Mouse (Mus musculus): ENCODE results near the gene Anapc16. TPM values are rescaled to one million over a fixed set of nuclear protein-coding genes. Genes with fewer than 3 reads are reported as not detected.

The Anapc16 gene
- polyA plus RNA-seq, 1 experiment from 2014 or later = 86.4 TPM

DNA sequence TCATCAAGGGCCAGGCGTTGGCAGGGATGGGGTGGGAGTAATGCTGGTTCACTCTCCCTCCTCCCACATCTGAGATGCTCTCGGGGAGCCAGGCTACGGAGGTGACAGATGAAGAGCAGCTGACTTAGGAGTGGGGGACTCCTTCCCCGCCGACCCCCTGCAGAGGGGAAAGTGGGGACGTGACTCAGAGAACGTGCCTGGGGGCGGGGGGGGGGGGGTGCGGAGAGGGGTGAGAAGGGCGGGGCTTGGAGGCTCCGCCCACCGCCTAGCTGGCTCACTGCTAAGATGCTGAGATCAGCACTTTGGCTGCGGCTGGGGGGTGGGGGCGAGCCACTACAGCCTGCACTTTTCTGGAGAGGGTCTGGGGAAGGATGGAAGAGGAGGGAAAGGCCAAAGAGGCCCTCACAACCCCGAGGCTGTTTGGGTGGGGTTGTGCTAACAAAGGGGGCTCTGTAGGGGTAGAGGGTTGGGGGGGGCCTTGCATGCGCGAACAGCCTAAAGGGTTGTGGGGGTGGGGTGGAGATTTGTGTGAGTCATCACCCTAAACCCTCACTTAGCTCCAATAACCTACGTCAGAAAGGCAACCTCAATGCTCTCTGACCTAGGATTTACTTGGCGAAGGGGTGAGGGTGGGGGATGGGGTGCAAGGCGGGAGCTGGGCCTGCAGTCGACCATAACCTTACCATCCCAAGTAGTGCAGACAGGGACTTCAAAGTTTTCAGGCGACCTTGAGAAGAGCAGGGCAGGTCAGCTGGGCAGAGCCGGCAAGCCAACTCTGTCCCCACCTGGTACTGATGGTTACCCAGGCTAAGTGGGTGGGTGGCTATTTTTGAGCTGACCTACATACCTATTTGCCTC lies 38.2 kb downstream of the Anapc16 start:
- Histone ChIP-seq H3K9ac (ENCODE audit: low read length) (peak overlapping the region; percentile 47), H3K27me3 (ENCODE audit: control insufficient read depth, insufficient read depth, low read length) (no peaks in the 10 kb centered on the region), H3K27ac (replicated peaks) (peak overlapping the region; percentile 87), H3K9me3 (ENCODE audit: control insufficient read depth, low read length) (no peaks in the 10 kb centered on the region), H3K4me3 (ENCODE audit: low read depth, low read length) (no peak overlapping the region), H3K4me2 (replicated peaks; ENCODE audit: low read depth) (peak overlapping the region; percentile 36), H3K4me1 (replicated peaks; ENCODE audit: control insufficient read depth, insufficient read depth) (peaks cover 8% of the 10 kb centered on the region), H3K36me3 (ENCODE audit: control insufficient read depth, insufficient read depth, low read length) (no peaks in the 10 kb centered on the region)
- DNase-seq (ENCODE audit: low spot score) (peak; percentile 55), ATAC-seq (ENCODE audit: low FRiP score, low TSS enrichment) (peak; percentile 68)
- TF ChIP-seq CTCF (IDR thresholded peaks at IDR 0.05; ENCODE audit: low read depth) (no peak), EP300 (optimal IDR thresholded peaks at IDR 0.05) (no peak)
- 13% methylated on average over 18 of the region's 23 CpGs for WGBS

DNA sequence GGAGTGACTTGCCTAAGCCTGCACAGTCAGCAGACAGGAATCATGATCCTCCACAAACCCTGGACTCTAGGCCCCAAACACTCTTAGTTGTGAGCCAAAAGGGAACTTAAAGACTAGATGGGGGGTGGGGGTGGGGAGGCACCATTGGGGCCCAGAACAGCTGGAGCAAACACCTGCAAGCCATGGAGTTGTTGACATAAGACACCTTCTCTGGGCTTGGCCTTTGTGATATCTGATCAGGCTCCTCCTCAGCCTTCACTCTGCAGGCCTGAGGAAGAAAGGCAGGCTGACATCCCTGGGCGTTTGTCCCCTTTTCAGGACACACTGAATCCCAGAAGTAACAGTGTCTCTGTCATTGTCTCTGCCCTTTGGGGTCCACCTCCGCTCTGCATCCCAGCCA lies 39.3 kb downstream of the Anapc16 start:
- no peak overlapping the region for H3K4me3 ChIP-seq (ENCODE audit: low read depth, low read length)
- no peak for TF ChIP-seq EP300 (optimal IDR thresholded peaks at IDR 0.05)
- 59% methylated on average over 2 of the region's 2 CpGs for WGBS
- no peaks in the 10 kb centered on the region for H3K36me3 ChIP-seq (ENCODE audit: control insufficient read depth, insufficient read depth, low read length)
- ATAC-seq (ENCODE audit: low FRiP score, low TSS enrichment) (no peak), DNase-seq (ENCODE audit: low spot score) (no peak)
- H3K9ac ChIP-seq (ENCODE audit: low read length) = peak overlapping the region; percentile 27; the same call in 1 of the 2 replicates
- peaks cover 8% of the 10 kb centered on the region for H3K4me1 ChIP-seq (replicated peaks; ENCODE audit: control insufficient read depth, insufficient read depth)
- no peak overlapping the region for H3K4me2 ChIP-seq (replicated peaks; ENCODE audit: low read depth)
- 0 out of 2 replicates have a peak overlapping the region, but pooled peaks have one; percentile 24 for H3K27ac ChIP-seq (replicated peaks)
- H3K27me3 ChIP-seq (ENCODE audit: control insufficient read depth, insufficient read depth, low read length) = no peaks in the 10 kb centered on the region
- H3K9me3 ChIP-seq (ENCODE audit: control insufficient read depth, low read length) = no peaks in the 10 kb centered on the region

DNA sequence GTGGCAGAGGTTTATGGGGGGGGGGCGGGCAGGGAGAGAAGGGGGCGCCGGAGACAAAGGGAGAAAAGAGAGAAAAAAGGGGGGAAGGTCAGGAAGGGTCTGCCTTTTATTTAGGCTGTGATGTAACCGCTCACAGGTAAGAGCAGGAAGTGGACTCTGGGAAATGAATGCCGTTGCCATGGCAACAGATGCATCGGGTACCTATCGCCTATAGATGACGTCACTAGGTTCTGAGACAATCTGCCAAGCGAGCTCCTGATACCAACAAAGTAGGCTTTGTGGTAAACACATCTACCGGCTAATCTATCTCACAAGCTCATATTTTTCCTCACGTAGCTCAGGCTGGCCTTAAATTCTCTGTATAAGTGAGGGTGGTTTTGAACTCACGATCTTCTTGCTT lies 43.4 kb downstream of the Anapc16 start:
- H3K4me3 ChIP-seq (ENCODE audit: low read depth, low read length) = no peak overlapping the region
- ATAC-seq (ENCODE audit: low FRiP score, low TSS enrichment) (no peak), DNase-seq (ENCODE audit: low spot score) (no peak)
- H3K4me1 ChIP-seq (replicated peaks; ENCODE audit: control insufficient read depth, insufficient read depth) = 0 out of 2 replicates have a peak, but pooled peaks cover 2% of the 10 kb centered on the region
- no peak overlapping the region for H3K4me2 ChIP-seq (replicated peaks; ENCODE audit: low read depth)
- no peaks in the 10 kb centered on the region for H3K36me3 ChIP-seq (ENCODE audit: control insufficient read depth, insufficient read depth, low read length)
- H3K27me3 ChIP-seq (ENCODE audit: control insufficient read depth, insufficient read depth, low read length) = no peaks in the 10 kb centered on the region
- no peak overlapping the region for H3K9ac ChIP-seq (ENCODE audit: low read length)
- H3K9me3 ChIP-seq (ENCODE audit: control insufficient read depth, low read length) = no peaks in the 10 kb centered on the region
- no peak for TF ChIP-seq EP300 (optimal IDR thresholded peaks at IDR 0.05)
- no peak for TF ChIP-seq CTCF (IDR thresholded peaks at IDR 0.05; ENCODE audit: low read depth)
- no peak overlapping the region for H3K27ac ChIP-seq (replicated peaks)
- WGBS = 72% methylated on average over 11 of the region's 12 CpGs

DNA sequence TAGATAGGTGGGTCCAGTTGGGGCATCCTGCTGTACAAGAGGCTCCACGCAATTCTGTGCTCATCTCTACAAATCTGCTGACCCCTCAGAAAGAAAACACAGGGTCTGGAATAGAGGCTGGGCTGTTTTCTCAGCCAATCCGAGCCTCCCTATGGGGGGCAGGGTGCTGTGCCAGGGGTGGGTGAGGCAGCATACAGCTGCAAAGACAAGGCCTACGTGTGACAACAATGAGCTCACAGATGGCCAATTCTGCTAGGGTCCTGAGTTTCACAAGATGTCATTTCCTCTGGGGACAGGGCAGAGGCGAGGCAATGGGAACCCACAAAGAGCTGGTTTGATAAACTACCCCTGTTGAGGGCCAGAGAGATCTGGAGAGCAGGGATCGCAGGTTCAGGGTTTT lies 44.5 kb downstream of the Anapc16 start:
- no peak for DNase-seq (ENCODE audit: low spot score)
- Histone ChIP-seq H3K9ac (ENCODE audit: low read length) (peak overlapping the region; percentile 13; the same call in 1 of the 2 replicates), H3K4me2 (replicated peaks; ENCODE audit: low read depth) (no peak overlapping the region), H3K27ac (replicated peaks) (no peak overlapping the region), H3K4me3 (ENCODE audit: low read depth, low read length) (no peak overlapping the region), H3K9me3 (ENCODE audit: control insufficient read depth, low read length) (no peaks in the 10 kb centered on the region), H3K36me3 (ENCODE audit: control insufficient read depth, insufficient read depth, low read length) (no peaks in the 10 kb centered on the region), H3K4me1 (replicated peaks; ENCODE audit: control insufficient read depth, insufficient read depth) (0 out of 2 replicates have a peak, but pooled peaks cover 2% of the 10 kb centered on the region), H3K27me3 (ENCODE audit: control insufficient read depth, insufficient read depth, low read length) (no peaks in the 10 kb centered on the region)
- no peak for ATAC-seq (ENCODE audit: low FRiP score, low TSS enrichment)
- WGBS = 53% methylated on average over 5 of the region's 5 CpGs
- TF ChIP-seq EP300 (optimal IDR thresholded peaks at IDR 0.05) = no peak
- no peak for TF ChIP-seq CTCF (IDR thresholded peaks at IDR 0.05; ENCODE audit: low read depth)

DNA sequence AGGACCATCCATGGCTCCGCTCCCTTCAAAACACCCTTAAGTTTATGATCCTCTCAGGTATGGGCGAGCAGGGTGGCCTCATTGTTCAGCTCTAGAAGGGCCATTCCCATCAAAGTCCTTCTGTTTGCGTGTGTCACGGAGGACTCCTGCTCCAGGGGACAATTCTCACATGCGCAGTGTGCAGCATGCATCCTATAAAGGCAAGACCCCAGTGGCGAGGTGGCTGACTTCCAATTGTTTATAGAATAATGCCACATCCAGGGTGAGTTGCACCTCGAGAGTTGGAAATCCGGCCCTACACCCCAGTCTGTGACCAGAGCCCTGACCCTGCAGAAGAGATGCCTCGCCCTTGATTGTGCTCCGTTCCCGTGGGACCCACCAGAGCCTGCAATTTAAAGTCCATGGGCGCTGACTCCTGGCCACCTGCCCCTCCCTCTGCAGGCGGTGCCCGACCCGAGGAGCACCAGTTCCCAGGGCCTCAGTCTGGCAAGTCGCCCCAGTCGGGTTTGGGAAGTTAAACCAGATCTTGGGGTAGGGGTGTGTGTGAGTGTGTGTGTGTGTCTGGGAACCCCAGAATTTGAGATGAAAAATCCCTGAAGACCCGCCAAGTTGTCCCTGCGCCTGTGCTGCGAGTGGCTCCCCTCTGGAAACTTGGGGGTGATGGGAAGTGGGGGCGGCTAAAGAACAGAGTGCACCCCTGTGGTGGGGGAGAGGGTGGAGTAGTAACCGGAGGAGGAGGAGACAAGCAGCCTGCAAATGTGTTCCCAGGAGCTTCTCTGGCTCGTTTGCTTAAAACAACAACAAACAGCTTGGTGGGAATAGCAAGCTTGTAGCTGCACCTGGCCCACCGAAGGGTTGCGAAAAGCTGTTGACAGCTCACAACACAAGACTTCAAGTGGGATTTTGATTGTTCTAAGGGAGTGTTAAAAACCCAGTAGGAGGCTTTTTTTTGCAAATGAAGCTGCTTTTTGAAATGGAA lies 45.5 kb downstream of the Anapc16 start:
- WGBS = 34% methylated on average over 25 of the region's 25 CpGs
- Histone ChIP-seq H3K4me2 (replicated peaks; ENCODE audit: low read depth) (no peak overlapping the region), H3K27me3 (ENCODE audit: control insufficient read depth, insufficient read depth, low read length) (no peaks in the 10 kb centered on the region), H3K36me3 (ENCODE audit: control insufficient read depth, insufficient read depth, low read length) (no peaks in the 10 kb centered on the region), H3K4me3 (ENCODE audit: low read depth, low read length) (no peak overlapping the region), H3K4me1 (replicated peaks; ENCODE audit: control insufficient read depth, insufficient read depth) (0 out of 2 replicates have a peak, but pooled peaks cover 2% of the 10 kb centered on the region), H3K27ac (replicated peaks) (no peak overlapping the region), H3K9me3 (ENCODE audit: control insufficient read depth, low read length) (no peaks in the 10 kb centered on the region), H3K9ac (ENCODE audit: low read length) (0 out of 2 replicates have a peak overlapping the region, but pooled peaks have one; percentile 4)
- TF ChIP-seq CTCF (IDR thresholded peaks at IDR 0.05; ENCODE audit: low read depth) = no peak
- no peak for TF ChIP-seq EP300 (optimal IDR thresholded peaks at IDR 0.05)
- ATAC-seq (ENCODE audit: low FRiP score, low TSS enrichment) (no peak), DNase-seq (ENCODE audit: low spot score) (no peak)

Measured in stomach, postnatal 0 days (tissue).